Mouse (Mus musculus): ENCODE data around the gene Tanc1. TPM values are rescaled to one million over a fixed set of nuclear protein-coding genes. Genes with fewer than 3 reads are reported as not detected.
A peak's percentile ranks its signal among the peaks of the same experiment; 100 is the strongest.

The Tanc1 gene
- total RNA-seq, 2 experiments from 2014 or later = 10.5 to 13.4 TPM

DNA sequence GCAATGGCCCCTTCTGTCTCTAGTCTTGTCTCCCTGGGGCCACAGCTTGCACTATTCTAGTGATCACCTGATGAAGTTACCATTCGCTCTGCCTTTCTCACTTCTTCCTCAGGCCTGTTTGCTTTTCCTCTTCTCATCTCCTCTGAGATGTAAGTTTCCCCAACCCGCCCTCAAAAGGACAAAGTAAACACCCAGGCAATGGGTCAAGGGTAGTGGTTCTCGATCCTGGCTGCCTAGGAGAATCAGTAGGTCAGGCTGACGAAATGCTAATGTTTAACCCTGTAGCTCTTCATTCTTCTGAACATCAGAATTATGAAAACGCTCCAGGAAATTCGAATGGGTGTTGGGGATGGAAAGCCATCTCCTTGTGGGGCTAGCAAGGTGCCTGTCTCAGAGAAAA is 61.5 kb downstream of the Tanc1 start:
- DNase-seq = no peak
- intact Hi-C loops (cut with DNase I; ENCODE audit: low total_unique reads) = no loop called here

- no peak for DNase-seq
- intact Hi-C loops (cut with DNase I; ENCODE audit: low total_unique reads) = no loop called here
Measured at GRCm38 (mm10) chr2:59673877-59674276, 62.0 kb downstream of the Tanc1 start.

DNA sequence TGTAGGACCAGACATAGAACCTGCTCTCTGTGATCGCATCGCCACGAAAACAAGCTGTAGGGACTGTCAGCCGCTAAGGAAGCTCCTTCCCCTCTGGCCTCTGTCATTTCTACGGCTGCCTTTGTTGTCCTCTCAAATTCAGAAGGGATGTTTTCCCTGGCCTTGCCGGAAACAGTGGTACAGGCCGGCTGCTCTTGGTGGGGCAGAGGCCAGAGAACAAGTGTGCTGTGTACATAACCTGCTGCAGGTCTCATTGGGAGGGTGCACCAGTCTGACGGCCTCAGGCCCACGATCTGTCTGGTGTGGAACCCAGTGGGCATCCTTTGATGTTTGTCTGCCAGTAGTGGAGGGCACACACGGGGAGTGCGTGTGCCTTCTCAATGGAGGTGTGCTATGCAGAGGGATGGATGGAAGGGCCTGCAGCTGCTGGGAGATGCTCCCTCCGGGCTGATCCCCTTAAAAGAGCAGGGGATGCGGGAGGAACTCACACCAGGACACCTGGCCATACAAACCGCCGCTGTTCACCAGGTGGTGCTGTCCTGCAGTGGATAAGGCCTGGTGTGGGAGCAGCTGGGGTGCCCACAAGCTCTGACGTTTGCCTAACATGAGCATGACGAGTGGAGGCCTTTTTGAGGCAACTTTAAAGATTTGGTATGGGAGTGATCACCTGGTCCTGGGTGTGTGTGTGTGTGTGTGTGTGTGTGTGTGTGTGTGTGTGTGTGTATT is 63.6 kb downstream of the Tanc1 start:
- DNase-seq = no peak
- intact Hi-C loops (cut with DNase I; ENCODE audit: low total_unique reads) = no loop called here

DNA sequence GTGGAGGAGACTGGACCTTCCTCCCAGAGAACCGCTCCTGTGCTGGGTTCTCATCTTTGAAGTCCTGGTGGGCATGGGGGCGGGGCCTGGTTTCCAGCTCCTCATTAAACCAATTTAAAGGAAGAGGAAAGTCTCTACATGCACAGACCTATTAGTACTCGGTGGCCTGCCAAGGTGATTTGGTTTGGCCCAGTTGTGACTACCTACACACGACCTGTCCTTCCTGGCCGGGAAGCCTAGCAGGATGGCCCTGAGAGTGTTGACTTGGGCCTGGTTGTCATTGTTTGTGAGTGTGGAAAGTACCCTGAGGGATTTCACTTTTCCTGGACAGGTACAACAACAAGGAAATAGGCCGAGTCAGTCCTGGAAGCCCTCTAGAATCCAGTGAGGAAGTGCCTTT is 64.2 kb downstream of the Tanc1 start:
- intact Hi-C loops (cut with DNase I; ENCODE audit: low total_unique reads) = no loop called here

DNA sequence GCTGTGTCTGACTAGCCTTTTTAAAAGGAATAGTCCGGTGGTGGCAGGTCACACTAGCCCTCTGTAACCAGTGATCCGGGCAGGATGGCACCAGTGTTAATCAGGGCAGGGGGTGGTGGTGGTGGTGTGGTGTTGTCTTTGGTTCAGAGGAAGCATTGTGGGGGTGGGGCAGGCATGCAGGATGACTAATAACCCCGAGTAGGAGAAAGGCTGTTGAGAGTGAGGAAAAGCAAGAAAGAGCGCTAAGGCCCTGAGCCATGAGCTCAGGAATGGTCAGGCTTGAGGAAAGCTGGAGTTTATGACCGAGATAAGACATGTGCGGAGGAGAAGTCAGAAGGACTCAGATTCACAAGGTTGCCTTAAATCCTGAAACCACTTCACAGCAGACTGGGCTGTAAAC is 64.6 kb downstream of the Tanc1 start:
- intact Hi-C loops (cut with DNase I; ENCODE audit: low total_unique reads) = no loop called here

More for the DNA sequence above, 64.2 kb downstream of the Tanc1 start:
- DNase-seq = no peak

GRCm38 (mm10) chr2:59679424-59680020 is 67.7 kb downstream of the Tanc1 start:
- no peak for DNase-seq
- intact Hi-C loops (cut with DNase I; ENCODE audit: low total_unique reads) = no loop called here

More for the DNA sequence above, 64.6 kb downstream of the Tanc1 start:
- no peak for DNase-seq

DNA sequence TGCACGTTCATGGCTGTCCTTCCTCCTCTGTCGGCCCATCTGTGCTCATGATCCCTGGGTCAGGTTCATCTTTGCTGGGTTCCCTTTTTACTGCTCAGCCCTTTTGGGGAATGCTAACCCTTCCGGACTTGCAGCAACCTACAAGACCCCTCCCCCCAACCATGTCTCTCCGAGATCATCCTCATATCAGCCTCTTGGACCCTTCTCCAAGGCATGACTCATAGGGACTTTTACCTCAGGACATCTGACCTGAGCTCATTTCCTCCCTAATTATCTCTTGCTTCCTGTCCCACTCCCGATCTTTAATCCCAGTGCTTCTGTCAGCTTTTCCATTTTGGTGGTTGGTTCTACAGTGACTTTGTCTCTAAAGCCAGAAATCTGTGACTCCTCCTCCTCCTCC is 68.9 kb downstream of the Tanc1 start:
- DNase-seq = no peak
- intact Hi-C loops (cut with DNase I; ENCODE audit: low total_unique reads) = no loop called here

GRCm38 (mm10) chr2:59681181-59681580 is 69.3 kb downstream of the Tanc1 start:
- DNase-seq = no peak
- intact Hi-C loops (cut with DNase I; ENCODE audit: low total_unique reads) = no loop called here

- DNase-seq = peak; percentile 40
- intact Hi-C loops (cut with DNase I; ENCODE audit: low total_unique reads) = no loop called here
Measured at GRCm38 (mm10) chr2:59684864-59685605, 73.2 kb downstream of the Tanc1 start.

DNA sequence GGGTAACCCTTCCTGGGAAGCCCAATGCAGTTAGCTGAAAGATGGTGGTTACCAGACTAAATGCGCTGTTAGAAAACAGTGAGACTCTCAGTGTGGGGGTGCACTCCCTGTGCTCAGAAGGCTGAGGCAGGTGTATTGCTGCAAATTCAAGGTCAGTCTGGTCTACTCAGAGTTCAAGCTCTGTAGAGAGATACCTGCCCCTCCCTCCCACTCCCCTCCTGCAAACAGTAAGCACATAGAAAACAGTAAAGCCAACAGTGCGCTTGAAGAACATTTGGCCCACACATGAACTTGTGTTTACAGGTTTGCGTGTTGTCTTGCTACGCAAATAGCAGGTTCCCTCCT is 73.7 kb downstream of the Tanc1 start:
- intact Hi-C loops (cut with DNase I; ENCODE audit: low total_unique reads) = no loop called here
- no peak for DNase-seq

DNA sequence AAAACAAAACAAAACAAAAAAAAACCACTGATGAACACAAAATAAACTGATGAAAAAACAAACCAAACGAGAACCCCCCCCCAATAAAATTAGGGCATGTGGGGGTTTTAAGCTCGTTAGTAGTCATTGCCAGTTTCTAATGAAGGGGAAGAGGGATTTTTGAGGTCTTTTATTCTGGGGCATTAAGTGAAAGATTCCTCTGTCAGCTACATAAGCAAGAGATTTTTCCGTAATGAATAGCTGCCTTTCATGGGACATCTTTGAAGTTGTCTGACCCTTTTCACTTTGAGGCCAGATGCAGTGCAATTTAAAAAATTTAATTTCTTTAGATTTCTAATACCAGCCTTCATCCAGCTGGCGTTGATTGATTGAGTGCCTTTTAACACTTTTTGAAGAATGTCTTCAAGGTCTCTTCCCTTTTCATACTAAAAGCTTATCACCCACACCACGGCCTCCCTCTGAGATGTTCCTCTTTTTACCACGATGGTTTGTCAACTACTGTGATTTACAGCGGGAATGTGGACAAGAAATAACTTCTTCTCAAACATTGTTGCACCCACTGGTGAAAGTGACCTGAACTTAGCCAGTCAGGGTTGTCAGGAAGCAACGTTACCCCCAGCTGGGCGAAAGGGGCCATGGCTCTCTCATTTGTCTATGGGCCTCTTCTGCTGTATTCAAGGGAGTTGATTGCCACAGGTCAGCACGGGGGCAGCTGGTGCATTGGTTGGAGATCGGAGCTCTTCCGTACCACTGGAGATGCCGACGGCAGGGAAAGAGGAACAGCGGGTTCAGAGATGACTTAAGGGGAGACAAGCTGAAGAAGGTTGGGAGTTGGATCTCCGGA is 76.6 kb downstream of the Tanc1 start:
- intact Hi-C loops (cut with DNase I; ENCODE audit: low total_unique reads) = no loop called here

GRCm38 (mm10) chr2:59691112-59691511 is 79.3 kb downstream of the Tanc1 start:
- no peak for DNase-seq
- intact Hi-C loops (cut with DNase I; ENCODE audit: low total_unique reads) = no loop called here

More for the DNA sequence above, 76.6 kb downstream of the Tanc1 start:
- no peak for DNase-seq

- DNase-seq = no peak
- intact Hi-C loops (cut with DNase I; ENCODE audit: low total_unique reads) = no loop called here
Measured at GRCm38 (mm10) chr2:59693473-59693872, 81.6 kb downstream of the Tanc1 start.

DNA sequence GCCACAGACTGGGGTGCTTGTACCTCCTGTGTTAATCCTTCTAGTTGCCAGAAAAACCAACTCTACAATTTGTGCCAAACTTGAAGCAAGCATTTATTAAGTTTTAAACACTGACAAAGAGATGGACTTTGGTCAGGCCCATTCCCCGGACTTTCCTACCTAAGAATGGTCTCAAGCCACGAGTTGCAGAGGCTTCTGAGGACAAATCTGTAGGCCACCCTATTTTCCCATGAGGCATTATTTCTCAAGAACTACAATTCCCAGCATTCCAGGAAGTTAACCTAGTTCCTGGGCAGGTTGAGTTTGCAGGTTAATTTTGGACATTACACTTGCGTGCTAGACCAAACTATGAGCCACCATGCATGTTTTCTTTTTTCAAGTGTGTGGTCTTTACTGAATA is 85.3 kb downstream of the Tanc1 start:
- DNase-seq = no peak
- intact Hi-C loops (cut with DNase I; ENCODE audit: low total_unique reads) = no loop called here

GRCm38 (mm10) chr2:59697722-59698634 is 86.1 kb downstream of the Tanc1 start:
- DNase-seq = no peak
- intact Hi-C loops (cut with DNase I; ENCODE audit: low total_unique reads) = no loop called here

GRCm38 (mm10) chr2:59698635-59699300 is 86.9 kb downstream of the Tanc1 start:
- intact Hi-C loops (cut with DNase I; ENCODE audit: low total_unique reads) = no loop called here
- DNase-seq = no peak

- intact Hi-C loops (cut with DNase I; ENCODE audit: low total_unique reads) = no loop called here
- DNase-seq = no peak
Measured at GRCm38 (mm10) chr2:59699893-59700292, 88.1 kb downstream of the Tanc1 start.

GRCm38 (mm10) chr2:59705221-59705620 is 93.4 kb downstream of the Tanc1 start:
- intact Hi-C loops (cut with DNase I; ENCODE audit: low total_unique reads) = no loop called here
- DNase-seq = no peak
